Mouse (Mus musculus): Measurements from ENCODE around the gene Ldlrad2.

DNA sequence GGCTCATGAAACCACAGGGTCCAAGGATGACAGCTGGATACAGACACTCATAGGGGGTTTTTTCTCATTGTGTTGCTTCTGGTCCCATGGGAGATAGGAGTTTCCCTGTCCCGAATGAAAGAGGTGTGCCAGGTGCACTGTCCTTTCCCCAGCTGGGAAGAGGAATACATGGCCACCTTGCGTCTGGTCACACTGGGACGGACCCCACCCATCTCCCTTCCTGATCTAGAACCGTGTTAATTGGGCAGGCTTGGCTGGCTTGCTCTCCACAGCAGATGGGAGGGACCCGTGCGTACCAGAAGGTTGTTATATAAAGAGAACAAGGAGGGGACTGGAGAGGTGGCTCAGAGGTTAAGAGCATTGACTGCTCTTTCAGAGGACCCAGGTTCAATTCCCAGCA lies 46.5 kb downstream of the Ldlrad2 start:
- no peak for TF ChIP-seq CTCF (conservative IDR thresholded peaks at IDR 0.05; ENCODE audit: insufficient read depth, insufficient read length, low read depth, low read length)
- TF ChIP-seq POLR2A (IDR thresholded peaks at IDR 0.05; ENCODE audit: low read depth, low read length), result no peak

Measured in kidney, adult 2 months (tissue).